Mouse (Mus musculus) hindbrain, embryonic 11.5 days (tissue): Measurements from ENCODE around the gene Vmn1r123. TPM values are rescaled to one million over a fixed set of nuclear protein-coding genes. Genes with fewer than 3 reads are reported as not detected.
"Not testable (repeated sequence)": the region's sequence is repeated elsewhere in the genome, so short reads cannot be mapped to it uniquely, and the experiment has no call there.

ENCODE experiments used
- ATAC-seq: fragments of 200-750 bp; cut with Nextera tagmentation; 2 replicates; pipeline ENCODE4 v1.8.0; 2017; ENCODE audit warnings: mild to moderate bottlenecking, moderate TSS enrichment, moderate library complexity; ENCODE audit not compliant: low FRiP score
- DNase-seq: peaks from one replicate; pipeline ENCODE4 v3.0.0-alpha.2; 2015; ENCODE audit warnings: low spot score
- H3K27ac ChIP-seq: fragments of 300-500 bp; sonication (generic); 2 replicates; pipeline ENCODE4 v1.5.1; 2014; ENCODE audit warnings: mild to moderate bottlenecking, low read depth, low read length
- H3K27me3 ChIP-seq: fragments of 300-500 bp; sonication (generic); 2 replicates; pipeline ENCODE4 v1.6.1; 2014; ENCODE audit warnings: mild to moderate bottlenecking, low read length, moderate library complexity, mixed read lengths; ENCODE audit not compliant: control insufficient read depth, insufficient read depth
- H3K36me3 ChIP-seq: fragments of 300-500 bp; sonication (generic); 2 replicates; pipeline ENCODE4 v1.6.1; 2014; ENCODE audit warnings: mild to moderate bottlenecking, low read length, moderate library complexity, mixed read lengths; ENCODE audit not compliant: control insufficient read depth, insufficient read depth
- H3K4me1 ChIP-seq: fragments of 300-500 bp; sonication (generic); replicated peaks from 2 replicates; pipeline ENCODE4 v1.6.1; 2014; ENCODE audit warnings: low read length, mixed read lengths; ENCODE audit not compliant: control insufficient read depth, insufficient read depth
- H3K4me2 ChIP-seq: fragments of 300-500 bp; sonication (generic); replicated peaks from 2 replicates; pipeline ENCODE4 v1.6.1; 2014; ENCODE audit warnings: mild to moderate bottlenecking, low read depth, low read length
- H3K4me3 ChIP-seq: fragments of 300-500 bp; sonication (generic); 2 replicates; pipeline ENCODE4 v1.5.1; 2014; ENCODE audit warnings: low read depth, low read length
- H3K9ac ChIP-seq: fragments of 300-500 bp; sonication (generic); 2 replicates; pipeline ENCODE4 v1.6.1; 2014; ENCODE audit warnings: low read depth, low read length
- H3K9me3 ChIP-seq: fragments of 300-500 bp; sonication (generic); 2 replicates; pipeline ENCODE4 v1.6.1; 2016; ENCODE audit warnings: low read length; ENCODE audit not compliant: control insufficient read depth
- WGBS: fragments of 180-500 bp; shearing (Covaris S2); extraction: QIAGEN DNeasy Blood & Tissue Kit; methylation state at CpG from one replicate; pipeline ENCODE4 v1.1.7; 2014; 5-methylcytosine and 5-hydroxymethylcytosine counted together
- polyA plus RNA-seq: library from polyadenylated mRNA; unstranded; fragments of >200 nt; fragmentation: Nextera tagmentation; extraction: Ambion mirVana; gene quantifications from 2 replicates; pipeline ENCODE4 v1.2.1, GENCODE M21; 2014

Vmn1r123 gene
- not detected in 2 replicates for polyA plus RNA-seq

- not testable (repeated sequence) for H3K9ac ChIP-seq, H3K36me3 ChIP-seq, H3K4me1 ChIP-seq, H3K9me3 ChIP-seq, DNase-seq, H3K4me3 ChIP-seq, H3K27me3 ChIP-seq, H3K4me2 ChIP-seq, ATAC-seq, H3K27ac ChIP-seq
- WGBS = 80% methylated on average over 1 of the region's 3 CpGs
Observed at GRCm38 (mm10) chr7:21161885-21162284, at the start of gene Vmn1r123. Gene Vmn1r123, plus strand, starts transcription at chr7:21162185.

- H3K9me3 ChIP-seq, H3K4me1 ChIP-seq, DNase-seq, H3K27me3 ChIP-seq, H3K9ac ChIP-seq, ATAC-seq, H3K27ac ChIP-seq, H3K4me3 ChIP-seq, H3K36me3 ChIP-seq, H3K4me2 ChIP-seq: not testable (repeated sequence)
- WGBS = 65% methylated on average over 2 of the region's 3 CpGs
Observed at GRCm38 (mm10) chr7:21134028-21134427, 28.0 kb upstream of the Vmn1r123 start, which contains the start of gene Vmn1r122. Gene Vmn1r122, minus strand, starts transcription at chr7:21134128.

GRCm38 (mm10) chr7:21190323-21190722, 28.3 kb downstream of the Vmn1r123 start, which contains the start of gene Gm5157:
Gene Gm5157, minus strand, starts transcription at chr7:21190423.
- not testable (repeated sequence) for H3K4me3 ChIP-seq, H3K27ac ChIP-seq, H3K9me3 ChIP-seq, H3K9ac ChIP-seq, DNase-seq, H3K4me2 ChIP-seq, H3K36me3 ChIP-seq, H3K4me1 ChIP-seq, ATAC-seq, H3K27me3 ChIP-seq
- 43% methylated on average over 1 of the region's 2 CpGs for WGBS

Other genes with a start within 250 kb of the Vmn1r123 start
- gene Vmn1r118, start 249.8 kb upstream of the Vmn1r123 start, polyA plus RNA-seq = not detected in 2 replicates
- not detected in 2 replicates for gene Vmn1r119, start 149.7 kb upstream of the Vmn1r123 start, polyA plus RNA-seq
- gene Vmn1r120, start 108.4 kb upstream of the Vmn1r123 start, polyA plus RNA-seq = not detected in 2 replicates
- not detected in 2 replicates for gene Vmn1r121, start 63.7 kb upstream of the Vmn1r123 start, polyA plus RNA-seq
- gene Vmn1r122, start 28.1 kb upstream of the Vmn1r123 start, polyA plus RNA-seq = not detected in 2 replicates
- gene Gm5157, start 28.2 kb downstream of the Vmn1r123 start, polyA plus RNA-seq = not detected in 2 replicates
- gene Vmn1r124, start 98.4 kb downstream of the Vmn1r123 start, polyA plus RNA-seq = not detected in 2 replicates
- not detected in 2 replicates for gene Vmn1r125, start 110.0 kb downstream of the Vmn1r123 start, polyA plus RNA-seq
- gene Vmn1r126, start 139.3 kb downstream of the Vmn1r123 start, polyA plus RNA-seq = not detected in 2 replicates
- not detected in 2 replicates for gene Vmn1r127, start 157.7 kb downstream of the Vmn1r123 start, polyA plus RNA-seq
- gene Vmn1r128, start 187.2 kb downstream of the Vmn1r123 start, polyA plus RNA-seq = not detected in 2 replicates
- not detected in 2 replicates for gene Vmn1r129, start 199.1 kb downstream of the Vmn1r123 start, polyA plus RNA-seq